Mouse (Mus musculus) lung, postnatal 36 days (tissue): ENCODE measurements around the gene Mtrf1.
"Not testable (repeated sequence)": the region's sequence is repeated elsewhere in the genome, so short reads cannot be mapped to it uniquely, and the experiment has no call there.

Experiments used
- DNase-seq: peaks from one replicate; pipeline ENCODE4 v3.0.0; 2022; ENCODE audit warnings: mixed read lengths

Gene Mtrf1

DNA sequence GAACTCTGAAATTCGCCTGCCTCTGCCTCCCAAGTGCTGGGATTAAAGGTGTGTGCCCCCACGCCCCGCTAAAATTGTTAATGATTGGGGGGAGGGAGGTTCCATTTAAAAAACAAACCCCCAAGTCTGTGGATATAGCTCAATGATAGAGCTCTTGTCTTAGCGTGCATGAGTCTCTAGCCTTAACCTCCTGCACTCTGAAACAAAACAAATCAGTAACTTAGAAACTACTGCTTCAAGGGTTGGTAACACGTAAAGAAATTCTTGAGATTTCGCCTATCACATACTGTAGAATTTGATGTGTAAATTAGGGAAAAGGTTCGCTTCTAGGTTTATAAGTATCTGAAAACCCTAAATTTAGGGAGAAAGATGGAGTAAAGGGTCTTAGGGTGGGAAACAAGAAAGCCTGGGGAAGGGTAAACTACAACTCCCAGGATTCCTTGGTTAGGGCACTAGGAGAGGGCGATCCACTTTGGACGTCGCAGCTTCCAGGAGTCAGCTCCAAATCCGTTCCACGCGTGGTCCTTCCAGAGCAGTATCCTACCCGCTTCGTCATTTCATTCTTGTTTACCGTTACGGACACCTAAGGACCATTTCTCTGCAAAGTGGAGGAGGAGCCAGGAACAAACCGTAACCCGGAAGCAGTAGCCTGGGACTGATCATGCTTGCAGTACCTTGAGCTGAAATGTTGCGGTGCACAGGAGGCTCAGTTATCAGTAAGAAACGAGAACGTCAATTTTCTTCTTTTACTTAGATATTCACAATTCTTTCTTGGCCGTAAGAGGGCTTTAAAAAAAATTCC lies at the start of gene Mtrf1:
Gene Mtrf1 (plus strand): TSS at position 452 of the 802 bp plus-strand sequence.
- peak; percentile 79 for DNase-seq

DNA sequence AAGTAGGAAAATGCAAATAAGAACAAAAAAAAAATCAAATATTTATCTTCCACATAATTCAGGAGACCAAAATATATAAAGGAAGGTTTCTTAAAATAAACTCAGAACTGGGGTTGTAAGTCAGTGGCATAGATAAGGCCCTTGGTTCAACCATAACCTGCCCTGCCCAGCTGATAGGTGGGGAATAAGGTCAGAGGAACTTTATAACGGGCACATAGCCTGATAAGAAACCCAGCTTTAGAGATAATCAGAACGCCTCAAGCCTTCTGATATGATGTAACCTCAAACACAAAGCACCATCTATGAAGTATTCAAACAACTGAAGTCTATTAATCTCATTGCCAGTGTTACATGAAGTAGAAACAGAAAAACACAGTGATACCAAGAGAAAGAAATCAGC lies 39.5 kb upstream of the Mtrf1 start:
- no peak for DNase-seq

DNA sequence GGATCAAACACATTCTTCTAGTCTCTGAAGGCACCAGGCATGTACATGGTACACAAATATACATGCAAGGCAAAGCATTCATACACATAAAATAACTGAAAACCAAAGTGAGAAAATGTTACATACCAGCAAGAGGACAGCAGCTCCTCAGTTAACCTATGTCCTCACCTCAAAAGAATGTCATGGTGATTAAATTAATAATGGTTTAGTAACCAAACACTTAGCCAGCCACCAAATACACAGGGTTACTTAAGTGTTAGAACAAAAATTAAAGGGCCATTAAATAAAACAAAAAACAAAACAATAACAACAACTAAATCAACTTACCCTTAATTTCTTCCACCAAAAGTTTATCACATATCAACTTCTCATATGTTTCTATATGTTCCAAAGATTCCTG lies 20.5 kb upstream of the Mtrf1 start:
- no peak for DNase-seq

DNA sequence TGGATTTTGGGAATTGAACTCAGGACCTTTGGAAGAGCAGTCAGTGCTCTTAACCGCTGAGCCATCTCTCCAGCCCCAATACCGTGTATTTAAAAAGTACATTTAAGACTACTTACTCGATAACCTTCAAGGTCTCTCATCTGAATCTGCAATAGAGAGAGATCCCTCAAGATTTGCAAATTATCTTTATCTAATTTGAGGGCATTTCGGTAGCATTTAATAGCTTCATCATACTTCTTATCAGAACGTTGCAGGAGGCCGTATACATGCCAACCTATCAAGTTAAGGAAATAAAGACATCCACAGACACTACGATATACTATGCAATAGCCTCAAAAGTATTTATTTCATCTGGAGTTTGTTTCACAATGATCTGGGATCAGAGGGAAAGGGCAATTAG lies 14.5 kb upstream of the Mtrf1 start:
- no peak for DNase-seq

DNA sequence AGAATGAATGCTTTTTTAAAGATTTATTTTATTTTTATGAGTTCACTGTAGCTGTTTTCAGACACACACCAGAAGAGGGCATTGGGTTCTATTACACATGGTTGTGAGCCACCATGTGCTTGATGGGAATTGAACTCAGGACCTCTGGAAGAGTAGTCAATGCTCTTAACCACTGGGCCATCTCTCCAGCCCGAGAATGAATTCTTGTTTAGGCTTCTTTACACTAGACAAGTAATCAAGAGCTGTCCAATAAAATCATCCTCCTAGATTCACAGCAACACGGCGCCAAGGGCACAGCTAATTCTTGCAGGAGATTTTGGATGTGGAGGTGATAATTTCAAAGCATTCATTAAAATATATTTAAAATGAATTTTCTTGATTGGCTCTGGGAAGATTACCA lies 9.3 kb upstream of the Mtrf1 start:
- DNase-seq, result no peak

DNA sequence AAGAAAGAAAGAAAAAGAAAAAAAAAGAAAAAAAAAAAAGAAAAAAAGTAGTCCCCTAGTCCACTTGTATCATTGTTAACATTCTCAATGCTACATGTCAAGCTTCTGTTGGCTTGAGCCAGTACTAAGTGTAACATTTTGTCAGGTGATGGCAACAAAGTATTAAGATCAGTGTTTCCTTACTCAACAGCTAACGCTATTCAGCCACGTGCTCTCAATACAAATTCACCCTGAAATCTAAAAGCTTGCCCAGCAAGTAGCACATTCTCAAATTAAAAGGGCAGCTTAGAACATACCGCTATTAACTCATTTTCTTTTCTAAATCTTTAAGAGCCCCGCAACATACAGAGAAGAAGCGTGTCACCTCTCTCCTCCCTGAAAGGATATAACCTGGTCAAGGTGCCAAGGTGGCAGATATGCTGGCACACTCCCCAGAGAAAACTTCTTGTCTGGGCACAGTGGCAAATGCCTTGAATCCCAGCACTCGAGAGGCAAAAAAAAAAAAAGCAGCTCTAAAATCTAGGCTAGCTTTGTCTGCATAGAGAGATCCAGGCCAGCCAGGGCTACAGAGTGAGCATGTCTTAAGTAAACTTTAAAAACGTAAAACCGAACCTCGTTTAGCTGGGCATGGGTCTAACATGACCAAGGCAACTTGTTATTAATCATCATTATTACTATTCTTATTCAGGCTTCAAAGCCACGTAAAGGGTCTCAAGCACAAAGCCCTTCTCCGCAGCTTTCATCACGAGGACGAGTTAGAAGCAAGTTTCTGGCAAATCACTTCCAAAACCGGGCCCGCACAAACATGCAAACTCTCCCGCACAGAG lies 7.9 kb upstream of the Mtrf1 start:
- DNase-seq, result peak; percentile 45

DNA sequence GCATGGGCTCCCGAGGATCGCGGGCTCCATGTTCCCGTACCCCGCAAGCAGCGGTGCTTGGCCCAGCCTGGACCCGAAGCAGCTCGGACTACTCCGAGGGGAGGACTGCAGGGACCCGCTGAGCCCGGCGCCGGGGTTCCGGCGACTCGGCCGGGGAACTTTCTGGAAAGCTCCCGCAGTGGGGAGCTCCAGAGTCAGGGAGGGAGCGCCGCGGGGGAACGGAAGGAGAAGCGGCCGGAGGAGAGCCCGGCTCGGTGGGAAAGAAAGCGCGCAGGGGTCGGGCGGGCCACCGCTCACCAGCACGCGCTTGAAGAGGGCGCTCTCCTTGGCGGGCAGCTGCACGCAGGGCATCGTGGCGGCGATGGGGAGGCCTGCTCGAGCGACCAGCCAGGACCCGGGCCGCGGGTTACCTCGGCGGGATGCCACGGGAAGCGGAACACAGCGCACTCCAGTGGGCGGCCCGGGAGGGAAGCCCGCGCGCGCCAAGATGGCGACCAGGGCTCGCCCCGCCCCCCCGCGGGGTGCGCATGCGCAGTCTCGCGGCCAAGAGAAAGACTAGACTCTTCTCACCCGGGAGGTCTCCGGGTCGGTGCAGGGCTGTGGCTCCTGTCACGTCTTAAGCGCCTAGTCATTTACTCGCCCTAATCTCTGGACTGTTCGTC lies 7.2 kb upstream of the Mtrf1 start, which contains the start of gene Naa16:
Gene Naa16 (minus strand): TSS at position 514 of the 662 bp plus-strand sequence.
- DNase-seq, result peak; percentile 96

DNA sequence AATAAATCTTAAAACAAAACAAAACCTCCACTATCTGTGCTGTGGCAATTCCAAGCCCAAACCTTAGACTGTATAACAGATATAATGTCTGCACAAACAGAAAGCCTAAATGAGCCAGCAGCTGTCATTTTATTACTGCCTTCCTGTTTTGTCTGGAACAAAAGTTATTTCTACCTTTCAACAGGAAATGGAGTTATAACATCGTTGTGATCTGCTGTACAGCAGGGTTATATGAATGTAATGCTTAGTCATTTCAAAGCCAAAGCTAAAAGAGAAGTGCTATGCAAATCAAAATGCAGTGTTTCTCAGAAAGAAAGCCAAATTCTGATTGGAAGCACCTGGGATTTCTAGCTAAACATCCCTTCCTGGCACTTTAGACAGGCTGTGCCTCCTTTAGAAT lies 4.3 kb upstream of the Mtrf1 start:
- DNase-seq, result no peak

DNA sequence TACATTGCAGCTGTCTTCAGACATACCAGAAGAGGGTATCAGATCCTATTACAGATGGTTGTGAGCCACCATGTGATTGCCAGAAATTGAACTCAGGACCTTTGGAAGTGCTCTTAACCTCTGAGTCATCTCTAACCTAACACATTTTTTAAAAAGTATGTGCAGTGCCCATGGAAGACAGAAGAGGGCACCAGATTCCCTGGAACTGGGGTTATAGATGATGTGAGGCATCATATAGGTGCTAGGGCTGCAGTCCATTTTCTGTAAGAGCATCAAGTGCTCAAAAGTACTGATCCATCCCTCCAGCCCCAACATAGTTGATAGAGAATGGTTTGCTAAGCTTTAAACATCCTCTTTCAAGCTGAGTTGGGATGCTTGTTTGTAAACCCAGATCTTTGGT lies 3.0 kb upstream of the Mtrf1 start:
- DNase-seq, result peak; percentile 71

DNA sequence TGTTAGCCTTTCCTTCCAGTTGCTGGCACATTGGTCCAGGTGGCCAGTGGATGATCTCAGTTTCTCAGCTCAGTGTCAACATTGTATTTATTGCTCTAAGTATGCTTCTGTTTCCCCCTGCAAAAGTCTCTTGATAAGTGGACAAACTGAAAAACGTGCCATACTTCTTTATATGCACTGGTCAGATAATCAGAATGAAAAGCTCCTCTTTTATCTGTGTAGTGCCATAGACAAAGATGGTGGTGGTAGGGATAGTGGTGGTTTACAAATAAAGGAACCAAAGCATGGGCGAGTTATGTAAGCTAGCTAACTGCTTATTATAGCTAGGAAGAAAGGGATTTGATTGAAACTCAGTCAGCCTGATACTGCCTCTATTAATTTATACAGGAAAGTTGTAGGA lies 10.1 kb downstream of the Mtrf1 start:
- no peak for DNase-seq

DNA sequence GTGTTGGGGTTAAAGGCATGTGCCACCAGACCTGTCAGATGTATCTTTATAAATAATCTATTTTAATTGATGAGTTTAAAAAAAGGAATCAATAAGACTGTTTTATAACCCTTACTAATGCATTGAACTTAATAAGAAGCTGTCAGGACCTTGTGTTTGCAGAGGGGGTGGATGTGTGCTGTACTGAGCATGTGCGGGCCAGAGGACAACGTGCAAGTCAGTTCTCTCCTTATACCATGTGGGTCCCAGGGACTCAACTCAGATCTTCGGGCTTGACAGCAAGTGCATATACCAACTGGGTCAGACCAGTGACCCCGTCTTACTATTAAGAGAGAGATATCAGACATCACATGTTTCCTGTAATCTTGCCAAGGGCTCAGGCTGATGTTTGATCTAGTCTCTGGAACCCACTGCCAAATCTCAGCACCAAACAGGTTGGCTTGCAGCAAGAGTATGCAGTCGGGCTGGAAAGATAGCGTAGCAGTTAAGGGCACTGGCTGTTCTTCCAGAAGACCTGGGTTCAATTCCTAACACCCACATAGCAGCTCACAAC lies 11.8 kb downstream of the Mtrf1 start:
- DNase-seq, result no peak

DNA sequence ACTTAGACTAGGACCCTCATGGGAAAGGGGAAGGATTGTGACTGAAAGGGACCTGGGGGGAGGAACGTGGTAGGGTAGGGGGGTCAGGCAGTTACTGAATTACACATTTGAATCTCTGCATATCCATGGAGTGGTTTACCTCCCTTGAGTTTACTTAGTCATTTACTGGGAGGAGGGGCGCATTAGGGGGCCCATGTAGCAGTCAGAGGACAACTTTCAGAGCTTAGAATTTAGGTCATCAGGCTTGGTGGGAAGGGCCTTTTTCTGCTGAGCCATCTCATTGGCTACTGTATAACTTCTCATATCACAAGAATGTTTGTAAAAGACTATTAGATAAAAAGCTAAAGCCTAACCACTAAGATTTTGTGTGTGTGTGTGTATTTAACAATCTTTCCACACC lies 13.1 kb downstream of the Mtrf1 start:
- no peak for DNase-seq

DNA sequence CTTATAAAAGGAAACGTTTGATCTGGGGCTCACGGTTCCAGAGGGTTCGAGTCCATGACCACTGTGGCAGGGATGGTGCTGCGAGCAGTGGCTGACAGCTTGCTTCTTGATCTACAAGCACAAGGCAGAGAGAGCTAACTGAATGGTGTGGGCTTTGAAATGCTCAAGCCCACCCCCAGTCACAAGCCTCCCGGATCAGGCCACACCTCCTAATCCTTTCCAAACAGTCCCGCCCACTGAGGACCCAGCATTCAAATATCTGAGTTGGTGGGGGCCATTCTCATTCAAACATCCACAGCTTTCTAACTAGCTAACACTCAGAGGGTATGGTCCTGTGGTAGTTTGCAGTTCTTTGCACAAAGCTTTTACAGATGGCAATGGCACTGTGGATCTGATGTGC lies 15.5 kb downstream of the Mtrf1 start:
- DNase-seq, result no peak

DNA sequence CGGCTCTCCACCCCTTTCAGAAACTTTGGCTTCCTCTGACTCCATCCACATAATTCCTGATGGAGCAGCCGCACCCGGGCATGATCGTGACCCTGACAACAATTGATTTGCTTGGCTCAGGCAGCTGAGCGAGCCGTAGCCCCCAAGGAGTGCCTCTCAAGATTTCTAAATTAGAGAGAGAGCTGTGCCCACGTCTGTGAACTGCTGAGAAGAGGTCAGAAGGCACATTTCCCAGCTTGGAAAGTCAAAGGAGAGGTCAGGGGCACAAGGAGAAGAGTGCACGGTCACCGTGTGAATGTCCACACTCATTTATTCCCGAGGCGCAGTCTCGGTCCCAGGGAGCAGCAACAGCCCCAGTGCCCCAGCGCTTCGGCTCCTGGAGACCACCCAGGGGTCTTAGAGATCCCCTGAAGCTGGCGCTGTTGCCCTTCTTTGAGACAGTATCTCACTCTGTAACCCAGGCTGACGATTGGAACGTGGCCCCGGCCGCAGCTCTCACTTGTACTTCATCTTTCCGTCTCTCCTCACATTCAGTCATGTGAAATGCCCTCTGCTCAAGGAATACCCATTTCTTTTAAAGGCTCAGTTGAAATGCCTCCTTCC lies 22.6 kb downstream of the Mtrf1 start:
- no peak for DNase-seq

DNA sequence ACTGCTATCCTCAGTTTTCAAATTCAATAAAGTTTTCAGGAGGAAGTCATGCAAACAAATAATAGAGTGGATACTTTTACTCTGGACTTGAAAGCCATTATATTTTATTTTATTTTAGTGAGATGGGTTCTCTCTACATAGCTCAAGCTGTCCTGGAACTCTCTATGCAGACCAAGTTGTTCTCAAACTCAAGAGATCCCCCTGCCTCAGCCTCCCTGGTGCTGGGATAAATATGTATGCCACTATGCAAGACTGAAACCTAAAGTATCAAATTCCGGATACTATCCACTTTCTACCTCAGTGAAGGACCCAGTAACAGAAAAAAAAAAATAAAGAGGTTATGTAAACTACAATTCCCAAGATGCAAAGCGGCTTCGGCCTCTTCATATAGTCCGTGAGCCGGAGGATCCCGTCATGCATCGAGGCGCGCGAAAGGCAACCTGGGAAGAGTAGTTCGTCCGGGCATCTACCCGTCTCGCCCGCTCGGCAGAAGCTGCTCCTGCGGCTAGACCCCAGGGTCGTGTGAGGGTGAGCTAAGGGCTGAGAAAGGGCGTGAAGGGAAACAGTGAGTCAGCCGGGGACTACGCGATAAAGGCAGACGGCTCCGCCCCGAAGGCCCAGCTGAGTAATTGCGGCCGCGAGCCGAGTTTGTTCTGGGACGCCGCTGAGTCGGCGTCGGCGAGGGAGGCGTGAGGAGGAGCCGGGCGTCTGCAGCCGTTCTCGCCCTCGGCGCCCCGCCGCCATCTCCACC lies 28.6 kb downstream of the Mtrf1 start, which contains the start of gene Kbtbd7:
Gene Kbtbd7 (plus strand): TSS at position 533 of the 751 bp plus-strand sequence.
- peak; percentile 98 for DNase-seq

DNA sequence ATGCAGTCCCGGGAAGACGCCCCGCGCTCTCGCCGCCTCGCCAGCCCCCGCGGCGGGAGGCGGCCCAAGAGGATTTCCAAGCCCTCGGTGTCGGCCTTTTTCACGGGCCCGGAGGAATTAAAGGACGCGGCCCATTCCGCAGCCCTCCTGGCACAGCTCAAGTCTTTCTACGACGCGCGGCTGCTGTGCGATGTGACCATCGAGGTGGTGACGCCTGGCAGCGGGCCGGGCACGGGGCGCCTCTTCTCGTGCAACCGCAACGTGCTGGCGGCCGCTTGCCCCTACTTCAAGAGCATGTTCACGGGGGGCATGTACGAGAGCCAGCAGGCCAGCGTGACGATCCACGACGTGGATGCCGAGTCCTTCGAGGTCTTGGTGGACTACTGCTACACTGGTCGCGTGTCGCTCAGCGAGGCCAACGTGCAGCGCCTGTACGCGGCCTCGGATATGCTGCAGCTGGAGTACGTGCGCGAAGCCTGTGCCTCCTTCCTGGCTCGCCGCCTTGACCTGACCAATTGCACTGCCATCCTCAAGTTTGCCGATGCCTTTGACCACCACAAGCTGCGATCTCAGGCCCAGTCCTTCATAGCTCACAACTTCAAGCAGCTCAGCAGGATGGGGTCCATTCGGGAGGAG lies 29.3 kb downstream of the Mtrf1 start:
- DNase-seq, result not testable (repeated sequence)

DNA sequence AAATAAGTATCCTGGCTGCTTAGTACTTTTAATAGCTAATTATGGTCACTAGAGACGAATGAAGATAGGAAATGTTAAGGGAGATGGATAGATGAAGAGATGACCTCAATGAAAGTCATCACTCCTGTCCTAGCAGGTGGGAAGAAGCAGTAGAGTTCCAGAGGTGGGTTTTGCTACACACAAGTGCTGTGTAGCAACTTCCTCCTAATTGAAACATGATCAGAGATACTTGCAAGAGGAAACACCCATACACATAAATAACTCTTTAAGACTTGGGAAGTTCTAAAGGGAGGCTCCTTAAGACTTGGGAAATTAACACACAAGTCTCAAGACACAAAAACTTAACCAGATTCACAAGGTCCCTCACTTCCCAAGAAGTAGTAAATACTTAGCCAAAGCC lies 36.5 kb downstream of the Mtrf1 start:
- no peak for DNase-seq

DNA sequence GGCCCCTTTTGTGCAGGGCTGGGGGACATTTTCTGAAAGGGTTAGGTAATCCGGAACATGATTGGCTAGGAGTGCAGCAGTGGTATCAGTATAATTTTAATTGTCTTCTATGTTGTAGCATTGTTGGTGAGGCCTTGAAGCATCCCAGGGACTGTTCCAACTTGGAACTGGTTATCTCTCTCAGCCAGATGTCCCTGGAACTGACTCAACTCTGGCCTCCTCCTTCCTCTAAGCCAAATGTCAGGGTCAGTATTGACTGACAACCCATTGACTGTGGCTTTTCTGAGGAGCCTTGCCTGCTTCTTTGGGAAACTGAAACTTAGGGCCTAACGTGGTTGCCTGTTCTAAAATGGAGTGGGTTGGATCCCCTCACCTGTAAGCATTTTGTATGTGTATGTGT lies 43.1 kb downstream of the Mtrf1 start:
- DNase-seq, result no peak

DNA sequence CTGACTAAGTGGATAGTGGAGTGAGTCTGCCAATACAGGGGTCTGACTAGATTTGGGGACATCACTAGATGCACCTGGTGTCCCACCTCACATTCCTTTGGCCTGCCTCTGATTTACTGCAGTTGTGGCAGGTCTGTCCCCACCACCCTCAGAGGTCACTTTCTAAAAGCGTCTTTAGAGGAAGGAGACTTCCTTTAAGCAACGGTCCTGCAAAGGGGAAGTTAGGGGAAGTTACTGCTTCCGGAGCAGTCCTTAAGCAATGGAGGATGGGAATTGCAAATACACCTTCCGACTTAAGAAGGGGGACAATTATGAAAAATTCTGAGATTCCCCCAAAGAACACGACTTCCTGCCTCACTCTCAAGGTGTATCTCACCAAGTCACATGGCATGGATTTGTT lies 43.9 kb downstream of the Mtrf1 start:
- peak; percentile 8 for DNase-seq

DNA sequence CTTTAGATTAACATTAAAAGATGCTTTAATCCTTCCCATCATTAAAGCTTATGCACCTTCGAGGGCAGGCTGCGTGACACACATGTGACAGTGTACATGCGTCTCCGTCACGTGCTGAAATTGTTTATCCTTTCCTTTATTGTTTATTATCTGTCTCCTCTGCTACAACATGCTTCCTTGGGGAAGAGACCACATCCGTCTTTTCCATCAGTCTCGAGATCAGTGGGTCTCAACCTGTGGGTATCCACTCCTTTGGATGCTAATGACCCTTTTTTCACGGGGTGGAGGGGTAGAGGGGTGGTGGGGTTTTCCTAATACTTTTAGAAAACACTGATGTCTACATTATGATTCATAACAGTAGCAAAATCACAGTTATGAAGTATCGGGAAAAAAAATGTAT lies 47.0 kb downstream of the Mtrf1 start:
- no peak for DNase-seq

DNA sequence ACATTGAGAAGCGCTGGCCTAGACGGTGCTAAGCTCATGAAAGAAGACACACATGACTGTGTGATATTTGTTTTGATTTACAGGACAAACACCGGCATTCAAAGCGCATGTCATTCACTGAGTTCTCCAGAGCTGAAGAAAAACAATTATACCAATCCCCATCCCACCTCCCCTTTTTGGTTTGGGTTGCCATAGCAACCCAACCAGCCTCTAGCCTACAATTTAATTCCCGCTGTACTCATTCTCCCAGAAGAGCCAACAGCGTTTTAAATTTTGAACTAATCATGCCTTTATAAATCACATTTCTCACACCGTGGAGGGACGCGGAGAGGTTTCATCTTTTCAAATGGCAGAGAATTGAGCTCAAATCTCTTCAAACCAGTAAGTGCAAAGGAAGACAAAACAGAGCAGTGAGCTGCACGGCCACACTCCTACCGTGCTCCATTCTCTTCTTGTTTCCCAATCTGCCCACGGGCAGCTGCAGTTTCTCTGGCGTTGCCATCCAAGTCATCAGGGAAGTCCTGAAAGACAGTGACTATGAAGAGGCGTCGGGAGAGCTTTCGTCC lies 47.6 kb downstream of the Mtrf1 start:
- DNase-seq, result no peak
